Mouse (Mus musculus): ENCODE data around the gene Snd1.

DNA sequence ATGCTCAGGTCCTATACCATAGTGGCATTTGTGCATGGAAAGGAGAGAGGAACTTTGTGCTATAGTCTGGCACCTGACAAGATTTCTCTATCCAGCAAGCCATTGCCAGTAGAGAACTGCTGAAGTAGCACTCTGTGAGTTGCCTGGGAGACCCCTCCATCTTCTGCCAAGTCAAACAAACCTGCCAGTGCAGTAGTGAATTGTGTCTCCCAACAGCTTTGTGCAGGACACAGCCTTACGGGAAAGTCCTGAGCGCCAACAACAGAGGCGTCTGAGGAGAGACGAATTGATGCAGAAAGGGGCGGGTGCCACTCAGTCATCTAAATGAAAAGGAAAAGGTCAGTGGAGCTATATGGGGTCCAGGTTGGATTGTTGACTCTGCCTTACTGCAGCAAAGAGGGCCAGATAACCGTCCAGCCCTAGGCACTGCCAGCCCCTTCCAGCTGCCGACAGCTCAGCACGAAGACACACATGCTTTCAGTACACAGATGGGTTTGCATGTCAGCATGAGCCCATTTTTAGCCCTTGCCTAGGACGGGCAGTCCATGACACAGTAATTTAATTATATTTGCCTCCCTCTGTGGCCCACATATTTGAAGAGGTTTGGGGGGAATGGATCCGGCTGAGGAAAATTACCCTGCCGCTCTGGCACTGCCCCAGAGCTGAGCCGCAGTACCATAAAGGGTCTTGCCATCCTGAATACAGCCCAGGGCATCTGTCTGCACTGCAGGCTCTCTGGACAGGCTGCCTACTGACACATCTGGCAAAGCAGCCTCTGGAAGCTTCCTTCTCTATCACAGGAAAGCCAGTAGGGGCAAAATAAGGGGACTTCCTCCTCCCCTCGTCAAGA lies 344.8 kb downstream of the Snd1 start:
- TF ChIP-seq CTCF (IDR thresholded peaks at IDR 0.05; ENCODE audit: control insufficient read depth, insufficient read depth, insufficient read length) (no peak), MYOG (IDR thresholded peaks at IDR 0.05; ENCODE audit: control insufficient read depth, extremely low read depth, insufficient read length) (no peak), MAX (IDR thresholded peaks at IDR 0.05) (no peak), USF1 (IDR thresholded peaks at IDR 0.05; ENCODE audit: low read depth) (no peak), CEBPB (IDR thresholded peaks at IDR 0.05; ENCODE audit: low read depth) (no peak), MYOD1 (IDR thresholded peaks at IDR 0.05; ENCODE audit: control insufficient read depth, insufficient read length, low read depth) (no peak), FOSL1 (IDR thresholded peaks at IDR 0.05; ENCODE audit: insufficient read depth, low read length, poor library complexity, severe bottlenecking) (no peak)

Data from C2C12 (cell line).